Mouse (Mus musculus) midbrain, embryonic 15.5 days (tissue): ENCODE results near the gene Lemd1. TPM values are rescaled to one million over a fixed set of nuclear protein-coding genes. Genes with fewer than 3 reads are reported as not detected.

Experiments used
- ATAC-seq: fragments of 200-750 bp; cut with Nextera tagmentation; replicated peaks from 2 replicates; pipeline ENCODE4 v1.8.0; 2017; ENCODE audit warnings: moderate TSS enrichment
- H3K27ac ChIP-seq: fragments of 300-500 bp; sonication (generic); 2 replicates; pipeline ENCODE4 v1.5.1; 2015; ENCODE audit warnings: mild to moderate bottlenecking, inconsistent platforms
- H3K27me3 ChIP-seq: fragments of 300-500 bp; sonication (generic); replicated peaks from 2 replicates; pipeline ENCODE4 v1.6.1; 2015; ENCODE audit warnings: inconsistent platforms
- H3K36me3 ChIP-seq: fragments of 300-500 bp; sonication (generic); replicated peaks from 2 replicates; pipeline ENCODE4 v1.6.1; 2015; ENCODE audit warnings: inconsistent platforms
- H3K4me1 ChIP-seq: fragments of 300-500 bp; sonication (generic); 2 replicates; pipeline ENCODE4 v1.6.1; 2015; ENCODE audit warnings: inconsistent platforms
- H3K4me2 ChIP-seq: fragments of 300-500 bp; sonication (generic); 2 replicates; pipeline ENCODE4 v1.6.1; 2015; ENCODE audit warnings: inconsistent platforms, mild to moderate bottlenecking, moderate library complexity
- H3K4me3 ChIP-seq: fragments of 300-500 bp; sonication (generic); 2 replicates; pipeline ENCODE4 v1.5.1; 2015; ENCODE audit warnings: mild to moderate bottlenecking, inconsistent platforms
- H3K9ac ChIP-seq: fragments of 300-500 bp; sonication (generic); 2 replicates; pipeline ENCODE4 v1.6.1; 2015; ENCODE audit warnings: mild to moderate bottlenecking, inconsistent platforms
- H3K9me3 ChIP-seq: fragments of 300-500 bp; sonication (generic); 2 replicates; pipeline ENCODE4 v1.6.1; 2016; ENCODE audit warnings: inconsistent platforms
- WGBS: fragments of 180-500 bp; shearing (Covaris S2); methylation state at CpG from one replicate; pipeline ENCODE4 v1.1.7; 2015; ENCODE audit warnings: mixed read lengths; 5-methylcytosine and 5-hydroxymethylcytosine counted together
- polyA plus RNA-seq: library from polyadenylated mRNA; unstranded; fragments of >200 nt; fragmentation: Nextera tagmentation; extraction: Ambion mirVana; gene quantifications from 2 replicates; pipeline ENCODE4 v1.2.1, GENCODE M21; 2015

Gene Lemd1
- polyA plus RNA-seq, 1 experiment from 2014 or later = 19.8 TPM

- Histone ChIP-seq H3K27ac (0 out of 2 replicates have a peak overlapping the region, but pooled peaks have one; percentile 25), H3K36me3 (no peaks in the 10 kb centered on the region), H3K4me3 (no peak overlapping the region), H3K4me2 (no peak overlapping the region), H3K9ac (no peak overlapping the region), H3K9me3 (no peaks in the 10 kb centered on the region), H3K27me3 (no peaks in the 10 kb centered on the region), H3K4me1 (peaks cover 3% of the 10 kb centered on the region; the same call in 1 of the 2 replicates)
- WGBS = 21% methylated on average over 6 of the region's 6 CpGs
- peak; percentile 51; the same call in 1 of the 2 replicates for ATAC-seq
Observed at GRCm38 (mm10) chr1:132237585-132238159, 46.4 kb downstream of the Lemd1 start.

GRCm38 (mm10) chr1:132245010-132245409, 53.8 kb downstream of the Lemd1 start:
- Histone ChIP-seq H3K9me3 (no peaks in the 10 kb centered on the region), H3K27me3 (no peaks in the 10 kb centered on the region), H3K4me3 (no peak overlapping the region), H3K27ac (no peak overlapping the region), H3K9ac (no peak overlapping the region), H3K36me3 (no peaks in the 10 kb centered on the region), H3K4me1 (no peaks in the 10 kb centered on the region), H3K4me2 (no peak overlapping the region)
- WGBS = 85% methylated on average over 5 of the region's 5 CpGs
- ATAC-seq = no peak

GRCm38 (mm10) chr1:132246137-132246536, 54.9 kb downstream of the Lemd1 start:
- 65% methylated on average over 6 of the region's 6 CpGs for WGBS
- no peak overlapping the region for H3K4me3 ChIP-seq
- H3K27ac ChIP-seq = no peak overlapping the region; the same call in 1 of the 2 replicates
- H3K4me2 ChIP-seq = no peak overlapping the region
- H3K9me3 ChIP-seq = no peaks in the 10 kb centered on the region
- no peak overlapping the region for H3K9ac ChIP-seq
- no peaks in the 10 kb centered on the region for H3K36me3 ChIP-seq
- H3K27me3 ChIP-seq = no peaks in the 10 kb centered on the region
- no peak for ATAC-seq
- H3K4me1 ChIP-seq = no peaks in the 10 kb centered on the region

- 91% methylated on average over 4 of the region's 4 CpGs for WGBS
- H3K36me3 ChIP-seq = no peaks in the 10 kb centered on the region
- H3K27ac ChIP-seq = no peak overlapping the region
- H3K4me3 ChIP-seq = no peak overlapping the region
- H3K9me3 ChIP-seq = no peaks in the 10 kb centered on the region
- no peak for ATAC-seq
- H3K4me2 ChIP-seq = no peak overlapping the region
- H3K9ac ChIP-seq = no peak overlapping the region
- H3K27me3 ChIP-seq = no peaks in the 10 kb centered on the region
- no peaks in the 10 kb centered on the region for H3K4me1 ChIP-seq
Observed at GRCm38 (mm10) chr1:132246641-132247040, 55.4 kb downstream of the Lemd1 start.

GRCm38 (mm10) chr1:132254467-132254866, 63.2 kb downstream of the Lemd1 start:
- Histone ChIP-seq H3K27me3 (no peaks in the 10 kb centered on the region), H3K9ac (no peak overlapping the region), H3K9me3 (no peaks in the 10 kb centered on the region), H3K4me1 (no peaks in the 10 kb centered on the region), H3K36me3 (no peaks in the 10 kb centered on the region), H3K4me3 (no peak overlapping the region), H3K4me2 (no peak overlapping the region), H3K27ac (no peak overlapping the region)
- no peak for ATAC-seq
- WGBS = 82% methylated on average over 6 of the region's 6 CpGs

- H3K9me3 ChIP-seq = no peaks in the 10 kb centered on the region
- no peak for ATAC-seq
- no peak overlapping the region for H3K9ac ChIP-seq
- WGBS = 73% methylated on average over 1 of the region's 1 CpGs
- no peaks in the 10 kb centered on the region for H3K27me3 ChIP-seq
- H3K36me3 ChIP-seq = no peaks in the 10 kb centered on the region
- H3K4me3 ChIP-seq = no peak overlapping the region
- H3K4me2 ChIP-seq = no peak overlapping the region
- H3K27ac ChIP-seq = no peak overlapping the region
- no peaks in the 10 kb centered on the region for H3K4me1 ChIP-seq
Observed at GRCm38 (mm10) chr1:132260331-132260730, 69.1 kb downstream of the Lemd1 start.

GRCm38 (mm10) chr1:132261058-132261457, 69.8 kb downstream of the Lemd1 start:
- no peak for ATAC-seq
- H3K9ac ChIP-seq = no peak overlapping the region
- no peaks in the 10 kb centered on the region for H3K36me3 ChIP-seq
- 72% methylated on average over 5 of the region's 5 CpGs for WGBS
- no peaks in the 10 kb centered on the region for H3K27me3 ChIP-seq
- H3K27ac ChIP-seq = no peak overlapping the region
- no peaks in the 10 kb centered on the region for H3K9me3 ChIP-seq
- H3K4me2 ChIP-seq = no peak overlapping the region
- no peaks in the 10 kb centered on the region for H3K4me1 ChIP-seq
- H3K4me3 ChIP-seq = no peak overlapping the region

GRCm38 (mm10) chr1:132263618-132264017, 72.4 kb downstream of the Lemd1 start:
- no peak for ATAC-seq
- 72% methylated on average over 4 of the region's 4 CpGs for WGBS
- Histone ChIP-seq H3K4me2 (no peak overlapping the region), H3K36me3 (no peaks in the 10 kb centered on the region), H3K9ac (no peak overlapping the region), H3K4me1 (no peaks in the 10 kb centered on the region), H3K4me3 (no peak overlapping the region), H3K27ac (no peak overlapping the region), H3K27me3 (no peaks in the 10 kb centered on the region), H3K9me3 (no peaks in the 10 kb centered on the region)

GRCm38 (mm10) chr1:132264577-132264976, 73.3 kb downstream of the Lemd1 start:
- Histone ChIP-seq H3K4me1 (peaks cover 5% of the 10 kb centered on the region; the same call in 1 of the 2 replicates), H3K27ac (no peak overlapping the region), H3K9me3 (no peaks in the 10 kb centered on the region), H3K36me3 (no peaks in the 10 kb centered on the region), H3K4me2 (no peak overlapping the region), H3K9ac (no peak overlapping the region), H3K4me3 (no peak overlapping the region), H3K27me3 (no peaks in the 10 kb centered on the region)
- no peak for ATAC-seq
- WGBS = 74% methylated on average over 7 of the region's 7 CpGs

- H3K27ac ChIP-seq = no peak overlapping the region
- 61% methylated on average over 8 of the region's 8 CpGs for WGBS
- H3K36me3 ChIP-seq = no peaks in the 10 kb centered on the region
- no peak overlapping the region for H3K4me2 ChIP-seq
- H3K4me1 ChIP-seq = peaks cover 5% of the 10 kb centered on the region; the same call in 1 of the 2 replicates
- H3K27me3 ChIP-seq = no peaks in the 10 kb centered on the region
- H3K4me3 ChIP-seq = no peak overlapping the region
- H3K9ac ChIP-seq = no peak overlapping the region
- no peaks in the 10 kb centered on the region for H3K9me3 ChIP-seq
- no peak for ATAC-seq
Observed at GRCm38 (mm10) chr1:132265211-132265859, 74.1 kb downstream of the Lemd1 start.

- Histone ChIP-seq H3K9ac (no peak overlapping the region), H3K9me3 (no peaks in the 10 kb centered on the region), H3K4me3 (no peak overlapping the region), H3K27me3 (no peaks in the 10 kb centered on the region), H3K4me2 (no peak overlapping the region), H3K27ac (no peak overlapping the region), H3K4me1 (peaks cover 5% of the 10 kb centered on the region; the same call in 1 of the 2 replicates), H3K36me3 (no peaks in the 10 kb centered on the region)
- no peak for ATAC-seq
- WGBS = 90% methylated on average over 10 of the region's 10 CpGs
Observed at GRCm38 (mm10) chr1:132265936-132266335, 74.7 kb downstream of the Lemd1 start.

GRCm38 (mm10) chr1:132266791-132267557, 75.7 kb downstream of the Lemd1 start:
- no peaks in the 10 kb centered on the region for H3K36me3 ChIP-seq
- H3K27me3 ChIP-seq = no peaks in the 10 kb centered on the region
- H3K4me3 ChIP-seq = no peak overlapping the region
- no peak for ATAC-seq
- no peaks in the 10 kb centered on the region for H3K9me3 ChIP-seq
- WGBS = 70% methylated on average over 8 of the region's 8 CpGs
- H3K27ac ChIP-seq = no peak overlapping the region
- peaks cover 5% of the 10 kb centered on the region; the same call in 1 of the 2 replicates for H3K4me1 ChIP-seq
- H3K4me2 ChIP-seq = no peak overlapping the region
- H3K9ac ChIP-seq = no peak overlapping the region
